Mouse (Mus musculus): ENCODE results near the gene Gins2.

The Gins2 gene

GRCm38 (mm10) chr8:120588908-120589771 lies at the start of gene Gins2:
Gene Gins2, minus strand, starts transcription at chr8:120589304.
- DNase-seq (ENCODE audit: low read depth): peak; percentile 99

- peak; percentile 61 for DNase-seq (ENCODE audit: low read depth)
These were observed 45.3 kb upstream of the Gins2 start for GRCm38 (mm10) chr8:120634329-120634839.

- peak; percentile 13 for DNase-seq (ENCODE audit: low read depth)
These were observed 44.7 kb upstream of the Gins2 start for GRCm38 (mm10) chr8:120633665-120634271.

GRCm38 (mm10) chr8:120632969-120633664 lies 44.0 kb upstream of the Gins2 start:
- DNase-seq (ENCODE audit: low read depth): no peak

DNA sequence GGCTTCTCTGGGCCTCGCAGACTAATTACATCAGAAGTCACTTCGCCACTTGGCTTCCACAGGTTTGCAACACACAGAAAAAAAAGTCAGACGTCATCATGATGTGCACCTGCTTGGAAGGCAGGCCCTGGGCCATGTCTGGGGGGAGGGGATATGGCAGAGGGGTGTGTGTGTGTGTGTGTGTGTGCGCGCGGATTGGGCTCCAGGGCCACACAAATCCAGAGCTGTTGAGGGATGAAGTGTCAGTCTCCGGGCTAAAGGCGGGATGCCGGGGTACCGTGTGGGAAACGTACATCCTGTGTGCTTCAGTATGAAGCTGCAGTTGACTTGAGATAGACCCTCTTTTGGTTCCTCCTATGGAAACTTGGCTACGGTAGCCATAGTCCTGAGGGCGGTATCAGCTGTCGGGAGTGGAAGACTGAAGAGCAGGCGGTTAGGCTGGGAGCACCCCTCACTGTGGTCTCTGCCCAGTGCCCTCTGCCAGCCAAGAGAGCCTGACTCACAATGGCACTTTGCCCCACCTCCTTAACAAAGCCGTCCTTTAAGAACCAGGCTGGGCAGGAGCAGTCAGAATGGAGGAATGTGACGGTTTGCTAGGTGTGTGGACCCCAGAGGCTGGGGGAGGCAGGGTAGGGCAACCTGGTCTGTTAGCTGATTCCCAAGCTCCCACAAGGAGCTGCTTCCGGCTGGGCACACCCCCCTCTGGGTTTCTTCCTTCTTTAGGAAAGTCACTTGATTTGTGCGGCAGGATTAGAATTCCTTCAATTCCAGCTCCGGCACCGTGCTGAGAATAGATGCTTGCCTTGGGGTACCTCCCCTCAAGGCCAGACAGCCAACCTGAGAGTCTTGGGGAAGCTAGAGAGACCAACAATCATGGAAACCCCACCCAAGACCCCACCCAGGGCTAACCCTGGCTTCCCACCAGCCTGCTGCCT lies 42.6 kb upstream of the Gins2 start:
- DNase-seq (ENCODE audit: low read depth): no peak

DNA sequence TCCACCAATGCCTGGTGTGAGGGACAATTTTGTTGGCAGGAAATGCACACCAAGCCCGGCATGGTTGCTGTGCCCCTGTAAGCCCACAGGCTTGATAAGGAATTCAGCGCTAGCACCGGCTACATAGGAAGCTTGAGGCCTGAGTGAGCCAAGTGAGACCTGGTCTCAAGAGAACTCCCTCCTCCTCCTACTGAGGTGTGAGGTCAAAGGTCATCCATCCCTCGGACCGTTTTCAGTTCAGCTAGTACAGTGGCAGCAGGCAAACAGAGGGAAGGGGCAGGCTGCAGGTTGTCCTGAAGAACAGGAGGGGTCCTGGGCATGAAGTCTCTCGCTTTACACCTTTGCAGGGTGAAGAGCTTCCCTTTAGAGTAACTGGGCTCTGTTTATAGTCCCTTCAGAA lies 41.7 kb upstream of the Gins2 start:
- DNase-seq (ENCODE audit: low read depth): no peak

GRCm38 (mm10) chr8:120630031-120630430 lies 40.9 kb upstream of the Gins2 start:
- DNase-seq (ENCODE audit: low read depth): no peak

DNA sequence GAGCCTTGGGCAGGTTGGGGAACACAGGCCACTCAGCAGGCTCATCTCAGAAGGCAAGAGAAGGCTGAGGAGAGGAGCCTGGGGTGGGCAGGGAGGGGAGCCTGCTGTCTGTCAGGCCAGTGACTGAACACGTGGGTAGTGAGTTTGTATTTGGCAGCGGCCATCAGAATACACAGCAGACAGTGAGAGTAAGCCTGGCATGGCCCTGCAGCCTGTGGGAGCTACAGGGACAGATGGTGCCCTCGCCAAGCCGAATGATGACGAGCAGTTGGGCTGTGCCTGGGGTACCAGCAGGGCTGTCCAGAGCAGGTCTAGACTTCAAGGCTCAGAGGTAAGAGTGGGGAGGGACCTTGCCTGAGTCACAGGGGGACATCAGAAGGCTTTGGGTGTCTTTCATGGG lies 38.2 kb upstream of the Gins2 start:
- no peak for DNase-seq (ENCODE audit: low read depth)

GRCm38 (mm10) chr8:120626461-120626860 lies 37.4 kb upstream of the Gins2 start:
- no peak for DNase-seq (ENCODE audit: low read depth)

DNA sequence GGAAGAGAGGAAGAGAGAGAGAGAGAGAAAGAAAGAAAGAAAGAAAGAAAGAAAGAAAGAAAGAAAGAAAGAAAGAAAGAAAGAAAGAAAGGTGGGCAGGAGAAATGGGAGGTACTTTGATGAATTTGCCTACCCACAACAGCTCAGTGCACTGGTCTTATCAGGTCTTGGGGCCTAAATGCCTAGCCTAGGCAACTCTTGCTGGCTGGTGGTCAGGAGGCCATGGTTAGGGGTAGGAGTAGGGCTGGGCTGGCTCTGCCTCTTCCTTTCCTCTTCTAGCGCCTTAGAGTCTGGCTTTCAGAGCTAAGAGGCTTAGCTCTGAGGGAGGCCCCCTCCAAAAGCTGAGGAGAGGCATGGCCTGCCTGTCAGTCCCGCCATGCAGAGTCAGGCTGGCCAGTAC lies 34.5 kb upstream of the Gins2 start:
- DNase-seq (ENCODE audit: low read depth): no peak

DNA sequence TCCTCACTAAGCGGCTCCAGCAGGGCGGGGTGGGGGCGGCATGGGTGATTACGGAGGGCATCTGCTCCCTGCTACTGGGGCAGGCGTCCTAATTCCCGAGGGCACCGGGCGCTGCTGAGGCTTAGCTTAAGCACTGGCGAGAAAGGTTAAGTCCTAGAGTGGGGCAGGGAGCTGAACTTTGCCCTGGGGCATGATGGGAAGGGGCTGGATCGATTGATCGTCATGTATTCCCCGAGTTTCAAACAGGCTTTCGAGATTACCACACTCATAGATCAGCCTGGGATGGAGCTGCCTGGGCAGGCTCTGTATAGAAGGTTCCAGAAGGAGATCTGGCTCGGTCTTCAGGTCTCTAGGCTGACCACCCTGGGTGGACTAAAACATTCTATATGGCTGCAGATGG lies 33.1 kb upstream of the Gins2 start:
- DNase-seq (ENCODE audit: low read depth): no peak

DNA sequence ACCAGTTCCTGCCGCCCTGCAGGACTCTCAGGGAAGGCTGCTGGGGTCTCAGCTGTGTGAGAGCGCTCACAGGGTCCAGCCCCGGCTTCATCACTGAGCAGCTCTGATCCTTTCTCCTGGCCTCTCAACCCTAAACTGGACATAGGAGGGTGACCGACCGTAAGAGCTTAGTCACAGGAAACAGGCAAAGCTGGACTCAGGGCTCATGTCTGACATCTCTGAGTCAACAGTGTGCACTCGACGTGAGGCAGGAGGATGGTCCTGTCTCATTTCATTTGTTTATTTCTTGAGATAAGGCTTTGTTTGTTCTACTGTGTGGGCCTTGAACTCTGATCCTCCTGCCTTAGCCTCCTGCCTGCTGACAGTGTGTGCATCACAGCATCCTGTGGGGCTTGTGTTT lies 31.3 kb upstream of the Gins2 start:
- no peak for DNase-seq (ENCODE audit: low read depth)

DNA sequence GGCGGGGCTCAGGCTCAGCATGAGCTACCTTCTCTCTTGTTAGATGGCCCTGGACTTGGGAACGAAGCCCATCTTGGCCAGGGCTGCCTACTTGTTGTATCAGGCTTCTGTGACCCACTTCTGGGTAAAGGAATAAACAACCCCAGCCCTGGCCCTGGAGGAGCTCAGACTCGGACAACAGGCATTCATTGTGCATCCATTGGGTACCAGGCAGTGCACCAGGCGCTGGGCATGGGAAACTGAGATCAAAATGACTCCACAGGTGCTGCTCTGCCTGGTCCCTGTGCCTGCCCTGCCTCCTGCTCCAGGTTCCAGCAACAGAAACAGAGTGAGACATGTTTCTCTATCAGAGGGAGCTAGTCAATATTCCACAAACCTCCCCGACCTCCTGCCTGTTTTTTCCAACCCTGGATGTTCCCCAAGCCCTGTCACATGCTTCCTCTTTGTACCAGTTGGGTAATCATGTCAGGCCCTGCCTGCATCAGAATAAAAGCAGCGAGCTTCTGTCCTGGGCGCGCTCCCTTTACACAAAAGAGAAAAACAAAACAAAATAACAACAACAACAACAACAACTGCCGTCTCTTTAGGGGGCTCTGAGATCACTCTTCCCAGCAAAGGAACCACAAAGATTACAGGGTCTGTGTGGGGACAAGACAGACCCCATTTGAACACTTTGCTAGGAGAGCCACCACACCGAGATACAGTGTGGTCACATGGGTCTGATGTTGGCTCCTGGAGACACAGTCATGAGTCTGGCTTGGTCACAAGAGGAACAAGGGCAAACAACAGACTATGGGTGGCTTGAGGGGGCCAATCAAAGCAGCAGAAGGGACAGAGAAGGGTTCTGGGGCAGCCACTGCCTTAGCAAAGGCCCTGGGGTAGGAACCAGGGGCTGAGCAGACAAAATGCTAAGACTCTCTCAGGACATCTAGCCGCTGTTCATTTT lies 30.4 kb upstream of the Gins2 start:
- DNase-seq (ENCODE audit: low read depth): no peak

DNA sequence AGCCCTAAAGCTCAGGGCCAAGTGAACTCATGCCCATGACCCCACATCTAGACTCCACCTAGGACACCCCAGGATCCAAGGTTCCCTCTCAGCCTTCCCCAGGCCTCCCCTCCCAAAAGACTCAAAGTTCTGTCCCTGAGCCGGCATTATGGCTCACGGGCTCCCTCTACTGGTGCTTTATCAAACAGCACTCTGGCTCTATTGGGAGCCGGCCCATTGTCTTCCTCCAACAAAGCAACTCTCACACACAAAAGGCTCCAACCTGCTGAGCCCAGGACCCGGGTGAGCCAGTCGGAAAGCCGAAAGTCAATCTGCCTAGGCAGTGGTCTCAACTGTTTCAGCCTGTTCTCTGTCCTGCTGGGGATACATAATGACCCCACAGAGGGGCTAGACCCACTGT lies 29.0 kb upstream of the Gins2 start:
- peak; percentile 83 for DNase-seq (ENCODE audit: low read depth)

- DNase-seq (ENCODE audit: low read depth): no peak
These were observed 27.8 kb upstream of the Gins2 start for GRCm38 (mm10) chr8:120616663-120617626.

GRCm38 (mm10) chr8:120614491-120614890 lies 25.4 kb upstream of the Gins2 start:
- DNase-seq (ENCODE audit: low read depth): no peak

DNA sequence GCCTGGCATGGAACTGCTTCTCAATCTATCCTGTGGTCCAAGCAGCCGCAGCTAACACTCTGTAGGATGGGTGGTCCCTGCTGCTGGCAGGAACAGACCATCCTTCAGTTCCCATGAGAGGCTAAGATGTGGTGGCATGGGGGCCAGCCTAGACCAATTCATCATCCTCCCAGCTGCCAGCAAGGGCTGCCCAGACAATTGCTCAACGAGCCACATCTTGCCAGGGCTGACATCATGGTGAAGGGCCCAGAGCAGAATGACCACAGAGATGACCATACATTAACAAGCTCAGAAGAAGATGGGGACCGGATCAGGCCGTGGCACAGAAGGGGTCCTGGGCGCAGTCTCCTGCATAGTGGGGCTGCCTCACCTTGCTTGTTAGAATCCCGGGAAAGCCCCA lies 21.7 kb upstream of the Gins2 start:
- no peak for DNase-seq (ENCODE audit: low read depth)

DNA sequence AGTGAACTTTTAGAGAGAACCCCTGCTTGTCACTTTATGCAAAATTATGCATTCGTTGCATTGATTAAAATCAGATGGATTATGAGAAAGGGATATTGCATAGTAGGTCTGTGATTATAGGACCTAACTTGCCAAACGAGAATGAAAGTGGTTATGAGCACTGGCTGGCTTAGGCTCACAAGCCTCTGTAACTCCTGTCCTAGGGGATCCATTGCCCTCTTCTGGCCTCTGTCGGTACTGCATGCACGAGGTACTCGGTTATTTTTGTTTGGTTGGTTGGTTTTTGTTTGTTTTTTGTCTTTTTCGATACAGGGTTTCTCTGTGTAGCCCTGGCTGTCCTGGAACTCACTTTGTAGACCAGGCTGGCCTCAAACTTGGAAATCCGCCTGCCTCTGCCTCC lies 18.8 kb upstream of the Gins2 start:
- peak; percentile 81 for DNase-seq (ENCODE audit: low read depth)

DNA sequence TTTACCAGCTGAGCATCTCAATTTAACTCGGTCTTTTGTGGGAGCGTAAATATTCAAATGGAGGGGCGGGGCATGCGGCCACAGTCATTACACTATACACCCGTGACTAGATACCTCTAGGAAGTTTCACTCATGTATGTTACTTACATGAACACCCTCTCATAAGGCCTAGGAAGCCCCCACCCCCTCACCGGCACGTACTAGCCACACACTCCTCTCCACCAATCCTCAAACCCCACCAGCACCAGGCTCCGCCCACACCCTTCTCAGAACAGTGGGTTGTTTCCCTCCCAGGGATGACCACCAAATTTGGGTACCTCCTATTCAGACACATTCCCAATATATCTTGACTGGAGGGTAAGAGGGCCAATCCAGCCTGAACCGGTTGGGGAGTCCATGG lies 18.4 kb upstream of the Gins2 start:
- DNase-seq (ENCODE audit: low read depth): no peak
